Mouse (Mus musculus): ENCODE data around the gene Fbxw8.

Fbxw8 gene

DNA sequence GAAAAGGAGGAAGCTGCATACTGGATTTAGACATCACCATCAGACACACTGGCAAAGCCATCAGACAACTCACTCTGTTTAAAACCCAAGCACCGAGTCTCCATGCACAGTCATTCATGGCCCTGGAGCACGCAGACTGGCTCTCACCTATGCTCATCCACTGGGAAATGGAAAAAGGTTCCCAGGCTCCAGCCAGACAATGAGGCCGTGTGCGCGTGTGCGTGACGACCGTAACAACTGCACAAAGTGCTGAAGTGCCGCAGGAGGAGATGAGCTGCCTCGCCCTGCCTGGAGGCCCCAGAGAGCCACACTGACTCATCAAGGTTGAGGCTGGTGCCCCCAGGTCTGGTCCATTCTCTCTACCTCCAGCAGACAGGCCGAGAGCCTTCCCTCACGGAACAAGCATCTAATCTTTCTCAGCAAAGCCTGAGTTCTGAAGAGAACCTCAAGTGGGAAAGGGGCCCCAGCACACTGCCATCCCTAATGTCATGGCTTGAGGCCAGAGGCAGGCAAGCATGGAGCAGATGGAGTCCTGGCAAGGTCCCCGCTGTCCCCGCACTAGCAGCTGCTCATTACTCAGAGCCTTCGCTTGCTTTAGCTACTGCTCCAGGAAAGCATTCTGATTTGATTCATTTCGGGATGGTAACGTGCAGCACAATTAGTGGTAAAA is 47.0 kb downstream of the Fbxw8 start:
- DNase-seq (ENCODE audit: low spot score), result peak; percentile 75

DNA sequence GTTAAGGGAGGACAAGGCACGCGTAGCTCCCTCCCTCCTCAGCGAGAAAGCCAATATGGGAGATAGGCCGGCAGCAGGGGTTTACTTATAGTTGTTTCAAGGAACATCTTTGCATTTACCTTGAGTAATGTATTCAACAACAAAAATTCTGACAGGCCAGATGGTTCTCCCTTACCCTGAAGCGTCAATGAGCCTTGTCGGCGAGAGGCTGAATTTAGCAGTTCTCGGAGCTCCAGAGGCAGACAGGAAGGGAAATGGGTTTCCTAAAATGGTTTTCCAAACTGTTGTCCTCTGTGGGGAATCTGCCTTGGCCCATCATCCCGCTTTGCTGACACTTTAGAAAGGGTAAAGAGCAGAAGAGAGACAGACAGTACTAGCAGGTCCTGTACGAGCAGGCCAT is 48.6 kb downstream of the Fbxw8 start:
- DNase-seq (ENCODE audit: low spot score), result no peak

DNA sequence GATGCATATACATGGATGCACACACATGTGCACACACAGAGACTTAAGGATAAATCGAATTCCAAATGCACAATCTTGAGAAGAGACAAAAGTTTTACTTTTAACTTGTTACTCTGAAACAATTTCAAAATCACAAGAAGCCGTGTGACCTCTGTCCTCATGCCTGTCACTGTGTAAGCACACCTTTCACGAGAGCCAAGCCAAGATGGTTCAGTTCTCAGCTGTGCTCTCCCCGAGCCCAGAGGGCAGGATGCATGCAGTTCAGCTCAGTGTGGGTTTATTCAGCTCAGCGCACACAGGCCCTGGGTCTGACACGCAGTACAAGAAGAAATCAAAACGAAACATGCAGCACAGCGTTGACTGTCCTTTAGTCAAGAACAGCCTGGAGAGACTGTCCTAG is 49.7 kb downstream of the Fbxw8 start:
- no peak for DNase-seq (ENCODE audit: low spot score)

GRCm38 (mm10) chr5:118099870-118100478 is 55.3 kb downstream of the Fbxw8 start:
- no peak for DNase-seq (ENCODE audit: low spot score)

DNA sequence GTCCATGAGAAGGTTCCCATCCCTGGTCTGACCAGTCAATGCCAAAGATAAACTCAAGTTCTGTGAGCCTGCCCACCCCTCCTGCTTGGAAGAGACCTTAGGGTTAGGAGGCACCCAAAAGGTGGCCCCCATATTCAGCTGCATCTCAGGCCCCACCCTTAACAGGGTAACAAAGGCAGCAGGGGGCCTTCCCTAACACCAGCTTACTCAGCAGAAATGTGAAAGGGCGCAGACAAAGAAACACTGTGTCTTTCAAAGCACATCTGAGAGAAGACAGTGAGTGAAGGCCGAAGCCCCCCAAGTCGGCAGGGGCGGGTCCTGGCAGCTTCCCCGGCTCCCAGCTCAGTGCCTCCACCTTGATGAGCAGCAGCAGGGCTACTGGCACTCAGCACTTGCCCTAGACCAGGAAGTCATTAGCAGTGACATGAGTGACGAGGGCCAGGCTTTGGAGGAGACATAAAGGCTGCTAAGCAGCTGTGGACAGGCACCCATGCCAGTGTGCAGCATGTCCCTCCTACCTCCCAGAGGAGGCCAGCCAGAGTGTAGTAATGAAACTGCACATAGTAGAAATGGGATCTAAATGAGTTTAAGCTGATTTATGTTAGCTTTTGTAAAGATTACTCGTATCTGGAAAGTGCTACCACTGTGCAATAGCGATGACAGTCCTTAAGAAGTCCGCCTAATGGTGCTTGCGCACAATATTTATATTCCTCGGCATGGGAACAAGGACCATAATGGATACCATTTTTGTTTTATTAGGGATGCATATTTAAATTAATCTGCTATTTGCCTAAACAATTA is 56.0 kb downstream of the Fbxw8 start:
- no peak for DNase-seq (ENCODE audit: low spot score)

- no peak for DNase-seq (ENCODE audit: low spot score)
These were observed 58.9 kb downstream of the Fbxw8 start for GRCm38 (mm10) chr5:118096317-118096716.

GRCm38 (mm10) chr5:118095849-118096248 is 59.4 kb downstream of the Fbxw8 start:
- no peak for DNase-seq (ENCODE audit: low spot score)

- no peak for DNase-seq (ENCODE audit: low spot score)
These were observed 59.8 kb downstream of the Fbxw8 start for GRCm38 (mm10) chr5:118095433-118095832.

DNA sequence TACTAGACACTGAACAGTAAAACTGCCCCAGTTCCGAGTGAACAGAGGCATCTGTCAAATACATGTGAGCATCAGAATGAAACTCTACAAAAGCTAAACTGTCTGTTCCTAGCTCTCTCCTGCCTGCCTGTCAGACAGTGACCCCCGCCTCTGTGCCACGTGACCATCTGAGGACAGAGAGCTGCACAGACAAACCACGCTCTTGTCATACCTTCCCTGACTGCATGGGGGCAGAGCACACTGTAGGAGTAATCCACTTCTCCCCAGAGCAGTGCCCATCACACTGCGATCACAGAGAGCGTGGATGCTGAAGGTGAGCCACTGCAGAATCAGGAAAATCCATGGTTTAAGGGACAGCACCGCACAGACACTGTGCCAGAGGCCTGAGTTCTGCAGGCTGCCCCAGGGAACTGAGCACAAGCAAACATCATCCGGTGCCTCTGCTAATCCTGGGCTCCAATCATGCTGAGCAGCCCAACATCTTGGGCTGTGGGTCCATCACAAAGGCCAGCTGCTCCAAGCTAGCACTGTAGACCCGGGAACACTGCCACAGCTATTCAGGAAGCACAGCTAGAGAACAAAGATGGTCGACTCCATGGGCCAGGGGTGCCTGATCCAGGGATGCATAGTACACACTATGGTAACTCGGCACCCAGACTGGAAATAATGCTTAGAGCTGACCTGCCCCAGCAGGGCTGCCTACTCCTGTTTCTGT is 61.8 kb downstream of the Fbxw8 start:
- DNase-seq (ENCODE audit: low spot score), result no peak

DNA sequence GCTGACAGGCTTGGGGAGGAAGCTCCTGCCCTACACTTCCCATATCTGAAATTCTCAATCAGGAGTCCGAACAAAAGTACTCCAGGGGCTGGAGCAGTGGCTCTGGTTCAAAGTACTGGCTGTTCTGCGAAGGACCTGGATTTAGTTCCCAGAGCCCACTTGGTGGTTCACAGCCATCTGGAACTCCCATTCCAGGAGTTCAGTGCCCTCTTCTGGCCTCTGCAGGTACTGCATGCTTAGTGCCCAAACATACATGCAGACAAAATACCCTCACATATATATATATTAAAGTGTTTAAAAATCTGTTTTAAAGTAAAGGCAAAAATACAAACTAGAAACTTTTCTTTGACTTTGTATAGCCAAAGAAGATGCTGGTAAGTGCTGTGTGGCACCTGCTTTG is 64.4 kb downstream of the Fbxw8 start:
- DNase-seq (ENCODE audit: low spot score), result no peak

- DNase-seq (ENCODE audit: low spot score), result no peak
These were observed 65.2 kb downstream of the Fbxw8 start for GRCm38 (mm10) chr5:118090101-118090500.

DNA sequence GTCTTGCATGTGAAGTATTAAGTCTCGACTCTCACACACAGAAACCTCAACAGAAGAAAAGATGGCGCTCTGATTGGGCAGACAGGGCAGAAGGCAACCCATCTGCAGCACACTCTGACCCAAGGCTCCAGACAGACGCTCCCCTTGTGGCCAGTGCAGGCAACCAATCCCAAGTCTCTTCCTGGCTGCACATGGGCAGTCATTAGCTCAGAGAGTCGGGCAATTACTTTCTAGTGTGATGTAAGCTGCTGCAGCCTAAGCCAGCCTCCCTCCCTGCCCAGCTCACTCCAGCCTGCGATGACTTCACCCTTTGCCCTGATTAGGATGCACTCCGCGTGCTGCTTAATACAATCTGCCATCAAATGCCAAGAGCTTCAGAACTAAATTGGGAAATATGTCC is 66.2 kb downstream of the Fbxw8 start:
- DNase-seq (ENCODE audit: low spot score), result peak; percentile 60

DNA sequence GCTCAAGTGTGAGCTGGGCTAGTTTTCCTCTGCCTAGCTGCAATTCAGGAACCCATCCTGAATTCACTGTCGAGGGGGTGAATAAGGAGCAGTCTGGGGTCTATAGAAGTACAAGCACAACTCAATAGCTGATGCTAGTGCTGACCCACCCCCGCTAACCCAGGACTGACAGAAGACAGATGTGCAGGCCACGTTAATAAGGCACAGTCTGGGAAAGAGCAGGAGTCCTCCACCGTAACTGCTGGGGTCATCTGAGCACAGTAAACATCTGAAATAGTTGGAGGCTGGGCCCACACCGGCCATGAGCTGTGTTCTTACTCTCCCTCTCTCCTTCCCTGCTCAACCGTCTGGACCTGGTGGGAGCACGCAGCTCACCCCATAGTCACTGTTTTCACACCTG is 68.3 kb downstream of the Fbxw8 start:
- no peak for DNase-seq (ENCODE audit: low spot score)

DNA sequence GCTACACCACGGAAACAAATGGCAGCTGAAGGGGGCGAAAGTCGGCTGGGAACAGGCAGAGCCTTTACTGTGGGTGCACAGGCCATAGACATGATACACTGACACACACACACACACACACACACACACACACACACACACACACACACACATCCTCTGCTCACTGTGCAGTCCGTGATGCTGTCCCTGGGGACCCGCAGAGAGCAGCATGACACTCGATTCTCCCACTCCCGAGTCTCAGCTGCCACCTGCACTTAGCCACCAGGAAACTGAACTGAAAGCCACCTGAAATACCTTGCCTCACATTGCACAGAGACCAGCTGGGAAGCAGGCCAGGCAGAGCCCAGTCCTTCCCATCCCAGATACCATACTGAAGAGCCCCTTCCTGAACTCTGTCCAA is 70.0 kb downstream of the Fbxw8 start:
- DNase-seq (ENCODE audit: low spot score), result no peak

GRCm38 (mm10) chr5:118084171-118084727 is 71.0 kb downstream of the Fbxw8 start:
- DNase-seq (ENCODE audit: low spot score), result no peak

GRCm38 (mm10) chr5:118083060-118083638 is 72.1 kb downstream of the Fbxw8 start:
- no peak for DNase-seq (ENCODE audit: low spot score)

GRCm38 (mm10) chr5:118081996-118082395 is 73.3 kb downstream of the Fbxw8 start:
- DNase-seq (ENCODE audit: low spot score), result no peak

DNA sequence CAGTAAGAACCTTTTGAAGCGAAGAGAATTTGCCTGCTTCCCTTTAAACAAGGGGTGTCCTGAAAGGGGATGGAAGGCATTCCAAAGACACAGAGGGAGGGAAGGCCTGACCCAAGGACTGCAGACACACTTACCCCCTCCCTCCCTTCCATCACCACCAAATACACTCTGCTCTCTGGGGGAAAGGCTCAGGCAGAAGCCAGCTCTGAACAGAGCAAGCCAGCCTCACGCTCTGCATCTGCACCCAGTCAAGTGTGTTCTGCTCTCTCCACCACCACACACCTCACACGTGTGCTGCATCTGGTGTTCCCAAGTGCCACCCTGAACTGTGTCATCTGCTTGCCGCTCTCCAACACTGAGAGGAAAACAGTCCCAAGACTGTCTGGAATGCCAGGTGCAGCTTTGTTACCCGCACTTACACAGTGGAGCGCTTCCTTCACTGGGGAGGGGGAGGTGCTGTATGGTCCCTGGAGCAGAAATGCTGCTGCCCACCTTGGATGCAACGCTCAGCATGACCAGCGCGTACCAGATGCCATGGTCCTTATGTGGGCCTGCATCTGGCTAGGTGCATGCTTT is 73.8 kb downstream of the Fbxw8 start:
- no peak for DNase-seq (ENCODE audit: low spot score)

DNA sequence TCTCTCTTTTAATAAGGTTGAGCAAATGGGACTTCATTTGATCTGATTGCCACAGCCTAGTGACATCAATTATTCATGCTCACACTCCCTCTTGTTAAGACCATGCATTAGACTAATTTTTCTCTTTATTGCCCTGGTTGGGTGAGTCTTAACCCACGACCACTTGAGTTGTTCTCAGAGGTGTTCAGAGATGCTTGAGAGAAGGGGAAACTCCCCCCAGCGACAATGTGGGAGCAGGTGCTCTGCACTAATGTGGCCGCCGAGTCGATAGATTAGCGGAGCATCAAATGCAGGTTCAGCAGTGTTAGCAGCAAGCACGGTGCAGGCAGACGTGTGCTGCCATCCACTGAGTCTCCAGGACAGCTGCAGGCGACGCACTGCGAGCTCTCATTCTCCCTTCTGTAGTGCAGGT is 75.4 kb downstream of the Fbxw8 start:
- no peak for DNase-seq (ENCODE audit: low spot score)

- DNase-seq (ENCODE audit: low spot score), result no peak
These were observed 75.9 kb downstream of the Fbxw8 start for GRCm38 (mm10) chr5:118079354-118079753.

GRCm38 (mm10) chr5:118078550-118078949 is 76.7 kb downstream of the Fbxw8 start:
- no peak for DNase-seq (ENCODE audit: low spot score)
